In genomic region chr10:128890383-128891295, GRCm38 (mm10) we compare ENCODE assay signal across 8 mouse cellular contexts. TPM values are rescaled to one million over a fixed set of nuclear protein-coding genes. Genes with fewer than 3 reads are reported as not detected.
DNase-seq lines count a peak whose midpoint lies in the region; ATAC-seq and TF ChIP-seq lines count a peak whose summit lies in the region.

No protein-coding gene starts in this region.

- H3K9me3 ChIP-seq in CH12.LX (replicated peaks; ENCODE audit: low read length): no peaks in the 10 kb centered on the region
- no peaks in the 10 kb centered on the region for H3K9me3 ChIP-seq in forebrain, embryonic 14.5 days (replicated peaks; ENCODE audit: control insufficient read depth, low read length)
- no peaks in the 10 kb centered on the region for H3K9me3 ChIP-seq in liver, embryonic 11.5 days (ENCODE audit: control insufficient read depth, low read length)

- H3K4me1 ChIP-seq in CH12.LX (ENCODE audit: control insufficient read depth in 1 of 2, insufficient read depth in 2 of 2): peaks cover 10 to 28% of the 10 kb centered on the region in 2 experiments
- peaks cover 17% of the 10 kb centered on the region for H3K4me1 ChIP-seq in forebrain, embryonic 14.5 days (ENCODE audit: control insufficient read depth, insufficient read depth, low read length)
- H3K4me1 ChIP-seq in liver, embryonic 11.5 days (replicated peaks; ENCODE audit: control insufficient read depth, insufficient read depth, low read length): peaks cover 7% of the 10 kb centered on the region

- in situ Hi-C loops in CH12.LX (cut with MboI; ENCODE audit: low pct_ligation_motif_present, low pct_unique_long_range_greater_than_20kb, low sequenced_read_pairs): loop anchor here (5.0 kb wide), 1 partner anchor 158 kb away; no protein-coding TSS in a partner anchor

- peaks cover 14% of the 10 kb centered on the region for H3K27me3 ChIP-seq in CH12.LX (replicated peaks)
- peaks cover 1% of the 10 kb centered on the region; the same call in 1 of the 2 replicates for H3K27me3 ChIP-seq in forebrain, embryonic 14.5 days (replicated peaks; ENCODE audit: control insufficient read depth, insufficient read depth, low read length)
- H3K27me3 ChIP-seq in liver, embryonic 11.5 days (replicated peaks; ENCODE audit: control insufficient read depth, insufficient read depth, low read length): peaks cover 30% of the 10 kb centered on the region

- H3K4me2 ChIP-seq in CH12.LX (ENCODE audit: insufficient read depth, low read depth, poor library complexity, severe bottlenecking): peak overlapping the region; percentile 81
- H3K4me2 ChIP-seq in forebrain, embryonic 14.5 days (ENCODE audit: low read length): peak overlapping the region; percentile 88
- peak overlapping the region; percentile 86 for H3K4me2 ChIP-seq in liver, embryonic 11.5 days

- peak; percentile 92 for DNase-seq in heart, adult 11 months
- DNase-seq in heart, postnatal 4 days: no peak
- DNase-seq in CH12.LX (ENCODE audit: extremely low read depth): peak; percentile 38
- DNase-seq in forebrain, embryonic 14.5 days (ENCODE audit: low spot score): peak; percentile 28
- DNase-seq in liver, embryonic 11.5 days (ENCODE audit: low spot score): peak; percentile 44
- peak; percentile 42 for DNase-seq in retina, postnatal 1 day
- DNase-seq in Muller cell, postnatal 12 days (ENCODE audit: inconsistent ontology term): no peak
- no peak for DNase-seq in frontal cortex, postnatal 10 days (ENCODE audit: low spot score in 2 of 2)

- dilution Hi-C loops in CH12.LX (cut with MboI; ENCODE audit: extremely low pct_ligation_motif_present, extremely low pct_unique_long_range_greater_than_20kb, low sequenced_read_pairs): no loop called here

- TF ChIP-seq POLR2A in CH12.LX (IDR thresholded peaks at IDR 0.05; ENCODE audit: low read depth, low read length): no peak

- under 1% methylated on average over 40 of the region's 40 CpGs for WGBS in forebrain, embryonic 14.5 days
- WGBS in liver, embryonic 11.5 days: 2% methylated on average over 40 of the region's 40 CpGs

- no peaks in the 10 kb centered on the region for H3K79me2 ChIP-seq in CH12.LX (replicated peaks; ENCODE audit: control insufficient read depth, extremely low read depth, insufficient read depth, poor library complexity, severe bottlenecking)

- H3K9ac ChIP-seq in CH12.LX (ENCODE audit: insufficient read depth, low read depth): peak overlapping the region; percentile 23
- H3K9ac ChIP-seq in forebrain, embryonic 14.5 days (ENCODE audit: low read length): peak overlapping the region; percentile 83
- peak overlapping the region; percentile 67 for H3K9ac ChIP-seq in liver, embryonic 11.5 days (ENCODE audit: low read depth, low read length)

- H3K27ac ChIP-seq in CH12.LX (ENCODE audit: insufficient read depth, low read depth): peak overlapping the region; percentile 5; the same call in 1 of the 2 replicates
- H3K27ac ChIP-seq in forebrain, embryonic 14.5 days (ENCODE audit: low read depth, low read length): peak overlapping the region; percentile 95
- H3K27ac ChIP-seq in liver, embryonic 11.5 days (ENCODE audit: low read depth, low read length): peak overlapping the region; percentile 56

- no peak for TF ChIP-seq CTCF in CH12.LX (conservative IDR thresholded peaks at IDR 0.05 in 1 of 2, IDR thresholded peaks at IDR 0.05 in 1 of 2; ENCODE audit: low read depth in 2 of 2, low read length in 2 of 2)

- peak overlapping the region; percentile 63 to 76 (median 71) for H3K4me3 ChIP-seq in CH12.LX (replicated peaks in 1 of 3; ENCODE audit: low read depth in 2 of 3, low read length in 2 of 3, poor library complexity in 1 of 3)
- H3K4me3 ChIP-seq in forebrain, embryonic 14.5 days (ENCODE audit: low read depth, low read length): peak overlapping the region; percentile 65
- H3K4me3 ChIP-seq in liver, embryonic 11.5 days (ENCODE audit: low read depth, low read length): peak overlapping the region; percentile 70

- peaks cover 11 to 28% of the 10 kb centered on the region in 2 experiments for H3K36me3 ChIP-seq in CH12.LX (replicated peaks in 1 of 2; ENCODE audit: control insufficient read depth in 1 of 2, insufficient read depth in 1 of 2, low read length in 1 of 2)
- peaks cover 20% of the 10 kb centered on the region for H3K36me3 ChIP-seq in forebrain, embryonic 14.5 days (ENCODE audit: control insufficient read depth, insufficient read depth, low read length)
- no peaks in the 10 kb centered on the region for H3K36me3 ChIP-seq in liver, embryonic 11.5 days (ENCODE audit: control insufficient read depth, insufficient read depth, low read length)

- TF ChIP-seq EP300 in CH12.LX (IDR thresholded peaks at IDR 0.05; ENCODE audit: low read length): no peak

- ATAC-seq in forebrain, embryonic 14.5 days: peak; percentile 25
- ATAC-seq in liver, embryonic 11.5 days (replicated peaks; ENCODE audit: low FRiP score): no peak

- no peak for TF ChIP-seq RAD21 in CH12.LX (IDR thresholded peaks at IDR 0.05; ENCODE audit: low read depth, low read length)

TF ChIP-seq in CH12.LX, 34 proteins besides CTCF, POLR2A, EP300 and RAD21:
- no peak for TF ChIP-seq CHD2 (IDR thresholded peaks at IDR 0.05; ENCODE audit: low read length)
- TF ChIP-seq MXI1 (IDR thresholded peaks at IDR 0.05; ENCODE audit: low read depth, low read length): no peak
- no peak for TF ChIP-seq NRF1 (IDR thresholded peaks at IDR 0.05; ENCODE audit: low read depth, low read length)
- no peak for TF ChIP-seq ZC3H11A (IDR thresholded peaks at IDR 0.05; ENCODE audit: low read depth, low read length)
- TF ChIP-seq HCFC1 (IDR thresholded peaks at IDR 0.05; ENCODE audit: low read depth, low read length): peak; percentile 7; the same call in 1 of the 2 replicates
- TF ChIP-seq TCF12 (IDR thresholded peaks at IDR 0.05; ENCODE audit: low read depth, low read length): no peak
- TF ChIP-seq ZNF384 (IDR thresholded peaks at IDR 0.05; ENCODE audit: low read depth, low read length): no peak
- no peak for TF ChIP-seq NELFE (IDR thresholded peaks at IDR 0.05; ENCODE audit: low read depth, low read length)
- TF ChIP-seq JUND (conservative IDR thresholded peaks at IDR 0.05; ENCODE audit: low read depth, low read length): no peak
- peak; percentile 25; the same call in 1 of the 2 replicates for TF ChIP-seq SIN3A (IDR thresholded peaks at IDR 0.05; ENCODE audit: low read length)
- no peak for TF ChIP-seq MEF2A (IDR thresholded peaks at IDR 0.05; ENCODE audit: borderline replicate concordance, low read depth, low read length)

RNA-seq across cellular contexts. Expression of gene Gdf11, which starts 0.9 kb away (rescaled TPM):
- total RNA-seq in heart, postnatal 4 days (2021): 1 to 10 TPM; 3.8 to 4.1 TPM
- total RNA-seq in CH12.LX (2012; rRNA removed) (4.5 and 5.4 TPM in 2 replicates), CH12.LX (2014; rRNA removed) (3.4 and 4.3 TPM in 2 replicates)
- polyA plus RNA-seq in CH12.LX (2012; ENCODE audit: insufficient read length, low read depth): 7.3 and 7.4 TPM in 2 replicates
- polyA plus RNA-seq in forebrain, embryonic 14.5 days (2014; fragmentation: Nextera tagmentation; extraction: Ambion mirVana): 6.0 and 6.3 TPM in 2 replicates
- polyA plus RNA-seq in liver, embryonic 11.5 days (2014; fragmentation: Nextera tagmentation; extraction: Ambion mirVana): 3.3 and 3.5 TPM in 2 replicates

RNA-seq across cellular contexts. Expression of gene Cd63, which starts 10.2 kb away (rescaled TPM):
- total RNA-seq in heart, postnatal 4 days (2021): 100 to 1,000 TPM; 216 to 226 TPM
- 0.34 TPM in 1 of 2 replicates, not detected in the other for total RNA-seq in CH12.LX (2012; rRNA removed)
- total RNA-seq in CH12.LX (2014; rRNA removed): not detected in 2 replicates
- 0.55 TPM in 1 of 2 replicates, not detected in the other for polyA plus RNA-seq in CH12.LX (2012; ENCODE audit: insufficient read length, low read depth)
- 122 and 126 TPM in 2 replicates for polyA plus RNA-seq in forebrain, embryonic 14.5 days (2014; fragmentation: Nextera tagmentation; extraction: Ambion mirVana)
- 193 and 198 TPM in 2 replicates for polyA plus RNA-seq in liver, embryonic 11.5 days (2014; fragmentation: Nextera tagmentation; extraction: Ambion mirVana)

RNA-seq across cellular contexts. Expression of gene Rdh5, which starts 32.0 kb away (rescaled TPM):
- 1 to 10 TPM; 5.3 to 5.6 TPM for total RNA-seq in heart, postnatal 4 days (2021)
- 2.6 and 4.3 TPM in 2 replicates for total RNA-seq in CH12.LX (2012; rRNA removed)
- 3.8 and 5.2 TPM in 2 replicates for total RNA-seq in CH12.LX (2014; rRNA removed)
- 4.6 and 6.2 TPM in 2 replicates for polyA plus RNA-seq in CH12.LX (2012; ENCODE audit: insufficient read length, low read depth)
- polyA plus RNA-seq in forebrain, embryonic 14.5 days (2014; fragmentation: Nextera tagmentation; extraction: Ambion mirVana): 8.8 and 9.9 TPM in 2 replicates
- polyA plus RNA-seq in liver, embryonic 11.5 days (2014; fragmentation: Nextera tagmentation; extraction: Ambion mirVana): 11.1 and 13.1 TPM in 2 replicates

RNA-seq across cellular contexts. Expression of gene Bloc1s1, which starts 33.2 kb away (rescaled TPM):
- 100 to 1,000 TPM; 152 to 180 TPM for total RNA-seq in heart, postnatal 4 days (2021)
- total RNA-seq in CH12.LX (2012; rRNA removed): 67.8 and 74.4 TPM in 2 replicates
- 33.6 and 34.1 TPM in 2 replicates for total RNA-seq in CH12.LX (2014; rRNA removed)
- polyA plus RNA-seq in CH12.LX (2012; ENCODE audit: insufficient read length, low read depth): 37.1 and 46.9 TPM in 2 replicates
- 244 and 295 TPM in 2 replicates for polyA plus RNA-seq in forebrain, embryonic 14.5 days (2014; fragmentation: Nextera tagmentation; extraction: Ambion mirVana)
- polyA plus RNA-seq in liver, embryonic 11.5 days (2014; fragmentation: Nextera tagmentation; extraction: Ambion mirVana): 128 and 140 TPM in 2 replicates

RNA-seq across cellular contexts. Expression of gene Itga7, which starts 43.0 kb away (rescaled TPM):
- 10 to 100 TPM; 69.6 to 78.5 TPM for total RNA-seq in heart, postnatal 4 days (2021)
- total RNA-seq in CH12.LX (2012; rRNA removed) (0.34 and 0.64 TPM in 2 replicates), CH12.LX (2014; rRNA removed) (0.14 and 0.55 TPM in 2 replicates)
- 0.63 and 0.74 TPM in 2 replicates for polyA plus RNA-seq in CH12.LX (2012; ENCODE audit: insufficient read length, low read depth)
- polyA plus RNA-seq in forebrain, embryonic 14.5 days (2014; fragmentation: Nextera tagmentation; extraction: Ambion mirVana): 1.3 and 1.8 TPM in 2 replicates
- polyA plus RNA-seq in liver, embryonic 11.5 days (2014; fragmentation: Nextera tagmentation; extraction: Ambion mirVana): 0.14 and 0.21 TPM in 2 replicates

Comparison
In these comparisons a context has a peak if more than half of its experiments do, and no peak if none do; other contexts are left out.
1. DNase-seq: peak in heart, adult 11 months (single experiment), CH12.LX (single experiment), forebrain, embryonic 14.5 days (single experiment), liver, embryonic 11.5 days (single experiment) and retina, postnatal 1 day (single experiment); none in heart, postnatal 4 days (single experiment), Muller cell, postnatal 12 days (single experiment) and frontal cortex, postnatal 10 days (0 of 2).
2. H3K27ac ChIP-seq: peak in every context shown above with its lines; median percentile 95 in forebrain, embryonic 14.5 days; 56 in liver, embryonic 11.5 days; 5 in CH12.LX.
3. H3K9ac ChIP-seq: peak in every context shown above with its lines; median percentile 83 in forebrain, embryonic 14.5 days; 67 in liver, embryonic 11.5 days; 23 in CH12.LX.
4. RNA of gene Cd63, which starts 10.2 kb away (polyA plus RNA-seq): 193 to 198 TPM in liver, embryonic 11.5 days and 122 to 126 TPM in forebrain, embryonic 14.5 days; 0.55 TPM in CH12.LX; every median in the first group is over 10 times any median in the second.
5. Peak in every context shown above with its lines, with median percentiles within 50 percentile points of each other: H3K4me2 ChIP-seq and H3K4me3 ChIP-seq.